Mouse (Mus musculus) embryonic facial prominence, embryonic 15.5 days (tissue): ENCODE measurements around the gene Nicn1. TPM values are rescaled to one million over a fixed set of nuclear protein-coding genes. Genes with fewer than 3 reads are reported as not detected.
"Not testable (repeated sequence)": the region's sequence is repeated elsewhere in the genome, so short reads cannot be mapped to it uniquely, and the experiment has no call there.

ENCODE experiments used
- ATAC-seq: fragments of 200-750 bp; cut with Nextera tagmentation; 2 replicates; pipeline ENCODE4 v1.8.0; 2017; ENCODE audit warnings: low read depth, moderate TSS enrichment; ENCODE audit not compliant: insufficient number of reproducible peaks, low FRiP score, low TSS enrichment
- H3K27ac ChIP-seq: fragments of 300-500 bp; sonication (generic); replicated peaks from 2 replicates; pipeline ENCODE4 v1.5.1; 2015; ENCODE audit warnings: mild to moderate bottlenecking, inconsistent platforms
- H3K27me3 ChIP-seq: fragments of 300-500 bp; sonication (generic); 2 replicates; pipeline ENCODE4 v1.6.1; 2015; ENCODE audit warnings: inconsistent platforms
- H3K36me3 ChIP-seq: fragments of 300-500 bp; sonication (generic); 2 replicates; pipeline ENCODE4 v1.6.1; 2015; ENCODE audit warnings: mild to moderate bottlenecking, inconsistent platforms
- H3K4me1 ChIP-seq: fragments of 300-500 bp; sonication (generic); 2 replicates; pipeline ENCODE4 v1.6.1; 2015; ENCODE audit warnings: inconsistent platforms
- H3K4me2 ChIP-seq: fragments of 300-500 bp; sonication (generic); replicated peaks from 2 replicates; pipeline ENCODE4 v1.6.1; 2015; ENCODE audit warnings: mild to moderate bottlenecking, inconsistent platforms
- H3K4me3 ChIP-seq: fragments of 300-500 bp; sonication (generic); replicated peaks from 2 replicates; pipeline ENCODE4 v1.5.1; 2015; ENCODE audit warnings: mild to moderate bottlenecking, inconsistent platforms
- H3K9ac ChIP-seq: fragments of 300-500 bp; sonication (generic); 2 replicates; pipeline ENCODE4 v1.6.1; 2015; ENCODE audit warnings: inconsistent platforms
- H3K9me3 ChIP-seq: fragments of 300-500 bp; sonication (generic); replicated peaks from 2 replicates; pipeline ENCODE4 v1.6.1; 2016; ENCODE audit warnings: inconsistent platforms
- WGBS: fragments of 180-500 bp; shearing (Covaris S2); methylation state at CpG from one replicate; pipeline ENCODE4 v1.1.7; 2015; 5-methylcytosine and 5-hydroxymethylcytosine counted together
- polyA plus RNA-seq: library from polyadenylated mRNA; unstranded; fragments of >200 nt; fragmentation: Nextera tagmentation; extraction: Ambion mirVana; gene quantifications from 2 replicates; pipeline ENCODE4 v1.2.1, GENCODE M21; 2015

Nicn1 gene
- polyA plus RNA-seq, 1 experiment from 2014 or later: 41.7 TPM

- Histone ChIP-seq H3K9me3 (no peaks in the 10 kb centered on the region), H3K27me3 (no peaks in the 10 kb centered on the region), H3K4me2 (peak overlapping the region; percentile 76), H3K4me1 (peaks cover 24% of the 10 kb centered on the region), H3K4me3 (peak overlapping the region; percentile 97), H3K27ac (peak overlapping the region; percentile 91), H3K9ac (peak overlapping the region; percentile 9; the same call in 1 of the 2 replicates), H3K36me3 (no peaks in the 10 kb centered on the region)
- no peak; the same call in none of the 2 replicates for ATAC-seq
- WGBS: 11% methylated on average over 10 of the region's 10 CpGs
Measured at GRCm38 (mm10) chr9:108264191-108264921, 25.9 kb upstream of the Nicn1 start.

- Histone ChIP-seq H3K9me3 (no peaks in the 10 kb centered on the region), H3K4me1 (peaks cover 24% of the 10 kb centered on the region), H3K4me3 (no peak overlapping the region), H3K9ac (no peak overlapping the region), H3K27ac (no peak overlapping the region), H3K36me3 (no peaks in the 10 kb centered on the region), H3K27me3 (no peaks in the 10 kb centered on the region), H3K4me2 (no peak overlapping the region)
- ATAC-seq: no peak
- WGBS: 49% methylated on average over 10 of the region's 10 CpGs
Measured at GRCm38 (mm10) chr9:108266261-108266935, 23.8 kb upstream of the Nicn1 start.

GRCm38 (mm10) chr9:108267691-108268090 lies 22.5 kb upstream of the Nicn1 start:
- Histone ChIP-seq H3K36me3 (no peaks in the 10 kb centered on the region), H3K27me3 (no peaks in the 10 kb centered on the region), H3K9me3 (no peaks in the 10 kb centered on the region), H3K4me2 (no peak overlapping the region), H3K27ac (no peak overlapping the region), H3K4me3 (no peak overlapping the region), H3K9ac (no peak overlapping the region), H3K4me1 (peaks cover 19% of the 10 kb centered on the region)
- 72% methylated on average over 7 of the region's 7 CpGs for WGBS
- ATAC-seq: no peak

GRCm38 (mm10) chr9:108268701-108269100 lies 21.5 kb upstream of the Nicn1 start:
- H3K4me2 ChIP-seq, H3K27ac ChIP-seq, H3K9me3 ChIP-seq, H3K36me3 ChIP-seq, ATAC-seq, H3K9ac ChIP-seq, H3K4me3 ChIP-seq, H3K27me3 ChIP-seq: not testable (repeated sequence)
- 75% methylated on average over 6 of the region's 7 CpGs for WGBS
- peaks cover 23% of the 10 kb centered on the region for H3K4me1 ChIP-seq

GRCm38 (mm10) chr9:108271941-108272340 lies 18.3 kb upstream of the Nicn1 start:
- WGBS: 9% methylated on average over 2 of the region's 2 CpGs
- no peaks in the 10 kb centered on the region for H3K9me3 ChIP-seq
- H3K4me3 ChIP-seq: no peak overlapping the region
- no peak overlapping the region for H3K27ac ChIP-seq
- no peaks in the 10 kb centered on the region for H3K27me3 ChIP-seq
- ATAC-seq: no peak
- peaks cover 14% of the 10 kb centered on the region for H3K4me1 ChIP-seq
- H3K9ac ChIP-seq: no peak overlapping the region
- no peak overlapping the region for H3K4me2 ChIP-seq
- H3K36me3 ChIP-seq: no peaks in the 10 kb centered on the region

- no peak overlapping the region for H3K9ac ChIP-seq
- peak overlapping the region; percentile 58 for H3K27ac ChIP-seq
- WGBS: 49% methylated on average over 5 of the region's 5 CpGs
- H3K4me3 ChIP-seq: no peak overlapping the region
- peaks cover 14% of the 10 kb centered on the region for H3K4me1 ChIP-seq
- no peak for ATAC-seq
- H3K4me2 ChIP-seq: no peak overlapping the region
- no peaks in the 10 kb centered on the region for H3K9me3 ChIP-seq
- no peaks in the 10 kb centered on the region for H3K36me3 ChIP-seq
- H3K27me3 ChIP-seq: no peaks in the 10 kb centered on the region
Measured at GRCm38 (mm10) chr9:108272691-108273090, 17.5 kb upstream of the Nicn1 start.

- Histone ChIP-seq H3K4me2 (no peak overlapping the region), H3K27ac (no peak overlapping the region), H3K36me3 (no peaks in the 10 kb centered on the region), H3K4me3 (no peak overlapping the region), H3K27me3 (no peaks in the 10 kb centered on the region), H3K9me3 (no peaks in the 10 kb centered on the region), H3K4me1 (peaks cover 14% of the 10 kb centered on the region), H3K9ac (no peak overlapping the region)
- ATAC-seq: no peak
- 79% methylated on average over 4 of the region's 4 CpGs for WGBS
Measured at GRCm38 (mm10) chr9:108273485-108273884, 16.7 kb upstream of the Nicn1 start.

GRCm38 (mm10) chr9:108274476-108275330 lies 15.5 kb upstream of the Nicn1 start:
- H3K4me2 ChIP-seq: no peak overlapping the region
- WGBS: 68% methylated on average over 5 of the region's 5 CpGs
- H3K27me3 ChIP-seq: no peaks in the 10 kb centered on the region
- H3K27ac ChIP-seq: no peak overlapping the region
- H3K4me1 ChIP-seq: peaks cover 14% of the 10 kb centered on the region
- no peak overlapping the region for H3K9ac ChIP-seq
- no peak overlapping the region for H3K4me3 ChIP-seq
- no peaks in the 10 kb centered on the region for H3K9me3 ChIP-seq
- H3K36me3 ChIP-seq: no peaks in the 10 kb centered on the region
- ATAC-seq: peak; percentile 37; the same call in 1 of the 2 replicates

GRCm38 (mm10) chr9:108275331-108275659 lies 14.9 kb upstream of the Nicn1 start:
- Histone ChIP-seq H3K9ac (no peak overlapping the region), H3K4me3 (no peak overlapping the region), H3K4me1 (peaks cover 14% of the 10 kb centered on the region), H3K9me3 (no peaks in the 10 kb centered on the region), H3K27ac (no peak overlapping the region), H3K4me2 (no peak overlapping the region), H3K27me3 (no peaks in the 10 kb centered on the region), H3K36me3 (no peaks in the 10 kb centered on the region)
- ATAC-seq: no peak
- WGBS: 62% methylated on average over 6 of the region's 6 CpGs

- peaks cover 4% of the 10 kb centered on the region; the same call in 1 of the 2 replicates for H3K4me1 ChIP-seq
- H3K27ac ChIP-seq: no peak overlapping the region
- H3K9me3 ChIP-seq: no peaks in the 10 kb centered on the region
- no peak overlapping the region for H3K4me3 ChIP-seq
- H3K4me2 ChIP-seq: no peak overlapping the region
- H3K36me3 ChIP-seq: no peaks in the 10 kb centered on the region
- ATAC-seq: no peak
- H3K27me3 ChIP-seq: no peaks in the 10 kb centered on the region
- no peak overlapping the region for H3K9ac ChIP-seq
- WGBS: 70% methylated on average over 10 of the region's 10 CpGs
Measured at GRCm38 (mm10) chr9:108278697-108279450, 11.4 kb upstream of the Nicn1 start.
